Mouse (Mus musculus) stomach, postnatal 0 days (tissue): ENCODE results near the gene Wdr24. TPM values are rescaled to one million over a fixed set of nuclear protein-coding genes. Genes with fewer than 3 reads are reported as not detected.

Experiments
- ATAC-seq: fragments of 200-750 bp; cut with Nextera tagmentation; 2 replicates; pipeline ENCODE4 v1.8.0; 2017; ENCODE audit not compliant: low FRiP score, low TSS enrichment
- DNase-seq: peaks from one replicate; pipeline ENCODE4 v3.0.0-alpha.2; 2016; ENCODE audit warnings: low spot score
- H3K27ac ChIP-seq: fragments of 300-500 bp; sonication (generic); replicated peaks from 2 replicates; pipeline ENCODE4 v1.5.1; 2014; ENCODE audit warnings: mild to moderate bottlenecking, control low read depth
- H3K27me3 ChIP-seq: fragments of 300-500 bp; sonication (generic); 2 replicates; pipeline ENCODE4 v1.6.1; 2014; ENCODE audit warnings: low read length; ENCODE audit not compliant: control insufficient read depth, insufficient read depth
- H3K36me3 ChIP-seq: fragments of 300-500 bp; sonication (generic); 2 replicates; pipeline ENCODE4 v1.6.1; 2014; ENCODE audit warnings: low read length, mixed read lengths; ENCODE audit not compliant: control insufficient read depth, insufficient read depth
- H3K4me1 ChIP-seq: fragments of 300-500 bp; sonication (generic); replicated peaks from 2 replicates; pipeline ENCODE4 v1.6.1; 2014; ENCODE audit warnings: antibody characterized with exemption; ENCODE audit not compliant: control insufficient read depth, insufficient read depth
- H3K4me2 ChIP-seq: fragments of 300-500 bp; sonication (generic); replicated peaks from 2 replicates; pipeline ENCODE4 v1.6.1; 2014; ENCODE audit warnings: low read depth, mild to moderate bottlenecking, control low read depth, moderate library complexity
- H3K4me3 ChIP-seq: fragments of 300-500 bp; sonication (generic); 2 replicates; pipeline ENCODE4 v1.5.1; 2014; ENCODE audit warnings: low read depth, low read length, control low read depth
- H3K9ac ChIP-seq: fragments of 300-500 bp; sonication (generic); 2 replicates; pipeline ENCODE4 v1.6.1; 2014; ENCODE audit warnings: mild to moderate bottlenecking, low read length, control low read depth, mixed read lengths
- H3K9me3 ChIP-seq: fragments of 300-500 bp; sonication (generic); 2 replicates; pipeline ENCODE4 v1.6.1; 2016; ENCODE audit warnings: low read length; ENCODE audit not compliant: control insufficient read depth
- CTCF ChIP-seq: IDR thresholded peaks from 2 replicates; pipeline ENCODE4 v1.5.1; 2016; ENCODE audit warnings: antibody characterized with exemption, low read depth, mild to moderate bottlenecking, moderate library complexity
- EP300 ChIP-seq: optimal IDR thresholded peaks from 2 replicates; pipeline ENCODE3; 2016; ENCODE audit warnings: antibody characterized with exemption
- WGBS: fragments of 180-500 bp; shearing (Covaris S2); extraction: QIAGEN DNeasy Blood & Tissue Kit; methylation state at CpG from one replicate; pipeline ENCODE4 v1.1.7; 2014; 5-methylcytosine and 5-hydroxymethylcytosine counted together
- polyA plus RNA-seq: library from polyadenylated mRNA; unstranded; fragments of >200 nt; fragmentation: Nextera tagmentation; extraction: Ambion mirVana; gene quantifications from 2 replicates; pipeline ENCODE4 v1.2.1, GENCODE M21; 2015

The Wdr24 gene
- polyA plus RNA-seq, 1 experiment from 2014 or later, result 10.8 TPM

DNA sequence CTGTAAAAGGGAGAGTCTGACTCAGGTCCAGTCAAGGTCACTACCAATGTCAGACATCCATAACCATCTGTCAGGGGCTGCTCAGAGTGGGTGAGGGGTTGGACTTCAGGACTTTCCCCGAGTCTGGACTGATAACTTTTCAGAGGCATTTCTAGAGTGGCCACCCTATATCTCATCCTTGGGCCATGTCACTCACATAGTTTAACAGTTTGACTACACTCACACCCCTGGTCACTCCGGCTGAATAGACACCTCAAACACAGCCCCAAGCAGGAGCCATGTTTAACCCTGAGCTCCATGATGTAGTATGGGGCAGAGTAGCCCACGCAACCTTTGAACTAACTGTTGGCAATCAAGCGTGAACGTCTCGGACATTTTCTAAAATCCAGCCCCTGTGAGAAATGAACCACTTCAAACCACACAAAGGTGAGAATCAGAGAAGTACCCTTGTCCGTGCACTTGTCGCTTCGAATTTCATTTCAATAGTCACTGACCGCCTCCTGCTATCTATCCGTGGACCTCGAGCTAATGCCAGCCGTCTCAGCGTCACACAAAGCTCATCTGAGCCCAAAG lies 50.8 kb downstream of the Wdr24 start:
- Histone ChIP-seq H3K27me3 (no peaks in the 10 kb centered on the region), H3K4me3 (peak overlapping the region; percentile 64), H3K9me3 (no peaks in the 10 kb centered on the region), H3K9ac (peak overlapping the region; percentile 43), H3K36me3 (peaks cover 4% of the 10 kb centered on the region; the same call in 1 of the 2 replicates), H3K4me1 (peaks cover 5% of the 10 kb centered on the region; the same call in 1 of the 2 replicates), H3K27ac (peak overlapping the region; percentile 89), H3K4me2 (peak overlapping the region; percentile 90)
- ATAC-seq, result no peak
- DNase-seq, result no peak
- TF ChIP-seq CTCF (no peak), EP300 (no peak)
- WGBS, result 7% methylated on average over 14 of the region's 14 CpGs

- H3K27ac ChIP-seq, result peak within 1 kb of the TSS; percentile 89
- TF ChIP-seq CTCF, result peak; percentile 50; the same call in 1 of the 2 replicates
- no peak for TF ChIP-seq EP300
- peak within 1 kb of the TSS; percentile 64 for H3K4me3 ChIP-seq
- H3K4me2 ChIP-seq, result peak within 1 kb of the TSS; percentile 90
- H3K9me3 ChIP-seq, result no peaks in the 10 kb centered on the region
- peak within 1 kb of the TSS; percentile 68 for H3K9ac ChIP-seq
- H3K36me3 ChIP-seq, result peaks cover 4% of the 10 kb centered on the region; the same call in 1 of the 2 replicates
- WGBS, result 1% methylated on average over 25 of the region's 25 CpGs
- ATAC-seq, result peak; percentile 59; the same call in 1 of the 2 replicates
- H3K4me1 ChIP-seq, result peaks cover 5% of the 10 kb centered on the region; the same call in 1 of the 2 replicates
- no peaks in the 10 kb centered on the region for H3K27me3 ChIP-seq
- DNase-seq, result peak; percentile 91
These were observed 51.3 kb downstream of the Wdr24 start, which contains the start of gene Mettl26 for GRCm38 (mm10) chr17:25874721-25875170. TSS of gene Mettl26 (plus strand) at chr17:25875074.

DNA sequence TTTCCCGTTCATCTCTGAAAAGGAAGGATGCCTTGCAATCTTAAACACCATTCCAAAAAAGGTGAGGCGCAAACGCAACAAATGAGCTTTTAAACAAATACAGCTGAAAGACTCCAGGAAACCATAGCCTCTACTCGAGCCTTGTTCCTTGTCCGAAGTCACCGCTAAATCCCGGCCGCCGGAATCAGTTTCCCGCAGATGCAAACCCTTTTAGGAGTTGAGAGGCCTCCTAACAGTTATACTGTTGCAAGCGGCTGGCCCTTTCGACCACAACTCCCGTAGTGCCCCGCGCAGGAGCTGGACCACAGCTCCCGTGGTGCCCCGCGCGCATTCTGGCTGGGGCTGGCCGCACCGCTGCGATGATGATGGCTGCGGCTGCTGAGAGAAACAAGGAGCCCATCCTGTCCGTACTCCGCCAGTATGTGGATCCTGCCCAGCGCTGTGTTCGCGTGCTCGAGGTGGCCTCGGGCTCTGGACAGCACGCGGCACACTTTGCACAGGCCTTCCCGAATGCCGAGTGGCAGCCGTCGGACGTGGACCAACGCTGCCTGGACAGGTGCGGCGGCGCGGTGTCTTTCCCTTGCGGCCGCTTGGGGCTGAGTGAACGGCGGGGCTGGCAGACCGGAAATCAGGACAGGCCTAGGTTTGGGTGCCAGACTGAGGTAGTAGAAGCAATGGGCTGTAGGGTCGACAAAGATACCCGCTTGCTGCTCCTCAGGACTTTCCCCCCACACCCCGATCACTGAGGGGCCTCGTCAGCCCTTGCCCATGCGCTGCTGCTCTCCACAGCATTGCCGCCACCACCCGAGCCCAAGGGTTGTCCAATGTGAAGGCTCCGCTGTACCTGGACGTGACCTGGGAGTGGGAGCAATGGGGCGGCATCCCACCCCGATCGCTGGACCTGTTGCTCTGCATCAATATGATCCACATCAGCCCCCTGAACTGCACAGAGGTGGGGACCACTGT lies 52.0 kb downstream of the Wdr24 start:
- DNase-seq (peak; percentile 92), ATAC-seq (peak; percentile 87)
- Histone ChIP-seq H3K36me3 (peaks cover 4% of the 10 kb centered on the region; the same call in 1 of the 2 replicates), H3K4me1 (peaks cover 5% of the 10 kb centered on the region; the same call in 1 of the 2 replicates), H3K4me2 (peak overlapping the region; percentile 90), H3K27me3 (no peaks in the 10 kb centered on the region), H3K4me3 (peak overlapping the region; percentile 64), H3K9me3 (no peaks in the 10 kb centered on the region), H3K27ac (peak overlapping the region; percentile 89), H3K9ac (peak overlapping the region; percentile 68)
- under 1% methylated on average over 59 of the region's 59 CpGs for WGBS
- TF ChIP-seq EP300 (peak; percentile 37), CTCF (peak; percentile 48)

- TF ChIP-seq EP300 (no peak), CTCF (no peak)
- 54% methylated on average over 10 of the region's 10 CpGs for WGBS
These were observed 53.0 kb downstream of the Wdr24 start for GRCm38 (mm10) chr17:25876347-25876915.

GRCm38 (mm10) chr17:25877025-25877424 lies 53.6 kb downstream of the Wdr24 start:
- ATAC-seq (no peak), DNase-seq (no peak)
- H3K36me3 ChIP-seq, result peaks cover 4% of the 10 kb centered on the region; the same call in 1 of the 2 replicates
- H3K9ac ChIP-seq, result no peak overlapping the region
- no peaks in the 10 kb centered on the region for H3K9me3 ChIP-seq
- H3K4me3 ChIP-seq, result no peak overlapping the region
- 94% methylated on average over 3 of the region's 3 CpGs for WGBS
- no peak overlapping the region for H3K4me2 ChIP-seq
- TF ChIP-seq CTCF (no peak), EP300 (no peak)
- H3K4me1 ChIP-seq, result peaks cover 5% of the 10 kb centered on the region; the same call in 1 of the 2 replicates
- no peak overlapping the region for H3K27ac ChIP-seq
- H3K27me3 ChIP-seq, result no peaks in the 10 kb centered on the region

More at GRCm38 (mm10) chr17:25876347-25876915, 53.0 kb downstream of the Wdr24 start:
- peaks cover 5% of the 10 kb centered on the region; the same call in 1 of the 2 replicates for H3K4me1 ChIP-seq
- DNase-seq, result no peak
- H3K4me2 ChIP-seq, result peak overlapping the region; percentile 90
- no peak for ATAC-seq
- H3K27me3 ChIP-seq, result no peaks in the 10 kb centered on the region
- peak overlapping the region; percentile 68 for H3K9ac ChIP-seq
- H3K4me3 ChIP-seq, result peak overlapping the region; percentile 64
- H3K27ac ChIP-seq, result no peak overlapping the region
- H3K36me3 ChIP-seq, result peaks cover 4% of the 10 kb centered on the region; the same call in 1 of the 2 replicates
- H3K9me3 ChIP-seq, result no peaks in the 10 kb centered on the region
